Mouse (Mus musculus) myocyte (in vitro differentiated cells): ENCODE results near the gene Tpst2. TPM values are rescaled to one million over a fixed set of nuclear protein-coding genes. Genes with fewer than 3 reads are reported as not detected.

Source experiments
- H3K27me3 ChIP-seq: one replicate; pipeline ENCODE4 v1.6.1; 2011; ENCODE audit not compliant: control insufficient read depth, insufficient read depth, insufficient read length
- H3K36me3 ChIP-seq: one replicate; pipeline ENCODE4 v1.6.1; 2011; ENCODE audit not compliant: control insufficient read depth, insufficient read depth
- H3K4me2 ChIP-seq: one replicate; pipeline ENCODE4 v1.6.1; 2011; ENCODE audit warnings: low read depth, control low read depth
- H3K4me3 ChIP-seq: one replicate; pipeline ENCODE4 v1.5.1; 2011; ENCODE audit warnings: mild to moderate bottlenecking, control low read depth, moderate library complexity
- H3K79me2 ChIP-seq: one replicate; pipeline ENCODE4 v1.6.1; 2011; ENCODE audit not compliant: control insufficient read depth, insufficient read depth
- H3ac ChIP-seq: one replicate; pipeline ENCODE4 v1.6.1; 2011; ENCODE audit not compliant: control insufficient read depth, insufficient read length
- CEBPB ChIP-seq: IDR thresholded peaks from 2 replicates; pipeline ENCODE4 v1.6.1; 2011; ENCODE audit warnings: mild to moderate bottlenecking, moderate library complexity; ENCODE audit not compliant: poor library complexity, insufficient read depth, severe bottlenecking
- E2F4 ChIP-seq: IDR thresholded peaks from one replicate; pipeline ENCODE4 v1.6.1; 2011; ENCODE audit warnings: mild to moderate bottlenecking, control low read depth, moderate library complexity; ENCODE audit not compliant: insufficient read depth
- MAX ChIP-seq: IDR thresholded peaks from one replicate; pipeline ENCODE4 v1.6.1; 2011; ENCODE audit warnings: low read depth, mild to moderate bottlenecking, control low read depth
- MYOD1 ChIP-seq, 3 experiments: IDR thresholded peaks; one replicate each; pipeline ENCODE4 v1.6.1; 2011; ENCODE audit warnings: control low read depth in 2 of 3, low read depth in 2 of 3, mild to moderate bottlenecking in 2 of 3, moderate library complexity in 1 of 3; ENCODE audit not compliant: insufficient read length in 2 of 3, control insufficient read depth in 1 of 3
- MYOG ChIP-seq, 3 experiments: IDR thresholded peaks; one replicate each; pipeline ENCODE4 v1.6.1; 2011; ENCODE audit warnings: control low read depth in 2 of 3, low read depth in 2 of 3, mild to moderate bottlenecking in 2 of 3; ENCODE audit not compliant: insufficient read length in 2 of 3, control insufficient read depth in 1 of 3, insufficient read depth in 1 of 3
- POLR2A ChIP-seq: IDR thresholded peaks from one replicate; pipeline ENCODE4 v1.6.1; 2011; ENCODE audit warnings: low read depth, mild to moderate bottlenecking, control low read depth, moderate library complexity; ENCODE audit not compliant: insufficient read length
- POLR2AphosphoS2 ChIP-seq: IDR thresholded peaks from one replicate; pipeline ENCODE4 v1.6.1; 2011; ENCODE audit warnings: low read depth, control low read depth; ENCODE audit not compliant: insufficient read length
- REST ChIP-seq: IDR thresholded peaks from one replicate; pipeline ENCODE4 v1.6.1; 2011; ENCODE audit warnings: mild to moderate bottlenecking, control low read depth, moderate library complexity; ENCODE audit not compliant: insufficient read depth, insufficient read length
- SRF ChIP-seq: IDR thresholded peaks from one replicate; pipeline ENCODE4 v1.6.1; 2011; ENCODE audit warnings: low read depth; ENCODE audit not compliant: control insufficient read depth, insufficient read length
- TCF12 ChIP-seq: IDR thresholded peaks from one replicate; pipeline ENCODE4 v1.6.1; 2011; ENCODE audit warnings: mild to moderate bottlenecking, control low read depth; ENCODE audit not compliant: poor library complexity, insufficient read depth, severe bottlenecking
- TCF3 ChIP-seq: IDR thresholded peaks from one replicate; pipeline ENCODE4 v1.6.1; 2011; ENCODE audit warnings: low read depth, control low read depth; ENCODE audit not compliant: insufficient read length
- USF1 ChIP-seq: IDR thresholded peaks from one replicate; pipeline ENCODE4 v1.6.1; 2011; ENCODE audit warnings: low read depth, mild to moderate bottlenecking, control low read depth, moderate library complexity
- polyA plus RNA-seq: library from polyadenylated mRNA; unstranded; fragments of >200 nt; fragmentation: generic; extraction: Trizol; gene quantifications from one replicate; pipeline ENCODE4 v1.2.1, GENCODE M21; 2012; ENCODE audit warnings: missing spikeins

Tpst2 gene
- polyA plus RNA-seq, 1 experiment = 94.7 TPM

DNA sequence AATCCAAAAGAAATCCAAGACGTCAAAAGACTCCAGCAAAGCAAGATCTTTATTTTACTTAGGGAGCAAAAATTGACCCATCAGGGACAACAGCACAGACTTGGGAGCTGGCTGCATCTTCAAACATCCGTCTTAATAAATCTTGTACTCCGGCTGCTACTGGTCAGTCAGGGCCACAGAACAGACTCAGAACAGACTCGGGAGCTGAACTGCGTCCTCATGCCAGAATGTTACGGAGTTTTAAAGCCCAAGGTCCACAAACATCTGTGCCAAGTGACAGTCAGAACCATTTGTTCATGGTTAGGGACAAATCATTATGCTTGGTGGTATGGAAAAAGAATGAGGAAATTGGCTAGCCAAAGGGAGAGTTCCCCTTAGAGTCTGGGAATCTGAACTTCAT, 46.8 kb downstream of the Tpst2 start:
- no peaks in the 10 kb centered on the region for H3K36me3 ChIP-seq
- H3K79me2 ChIP-seq = peaks cover 17% of the 10 kb centered on the region
- H3ac ChIP-seq = no peak overlapping the region
- no peak overlapping the region for H3K4me2 ChIP-seq
- H3K4me3 ChIP-seq = no peak overlapping the region
- no peaks in the 10 kb centered on the region for H3K27me3 ChIP-seq
- TF ChIP-seq TCF3 = no peak
- no peak for TF ChIP-seq E2F4
- no peak for TF ChIP-seq POLR2A

DNA sequence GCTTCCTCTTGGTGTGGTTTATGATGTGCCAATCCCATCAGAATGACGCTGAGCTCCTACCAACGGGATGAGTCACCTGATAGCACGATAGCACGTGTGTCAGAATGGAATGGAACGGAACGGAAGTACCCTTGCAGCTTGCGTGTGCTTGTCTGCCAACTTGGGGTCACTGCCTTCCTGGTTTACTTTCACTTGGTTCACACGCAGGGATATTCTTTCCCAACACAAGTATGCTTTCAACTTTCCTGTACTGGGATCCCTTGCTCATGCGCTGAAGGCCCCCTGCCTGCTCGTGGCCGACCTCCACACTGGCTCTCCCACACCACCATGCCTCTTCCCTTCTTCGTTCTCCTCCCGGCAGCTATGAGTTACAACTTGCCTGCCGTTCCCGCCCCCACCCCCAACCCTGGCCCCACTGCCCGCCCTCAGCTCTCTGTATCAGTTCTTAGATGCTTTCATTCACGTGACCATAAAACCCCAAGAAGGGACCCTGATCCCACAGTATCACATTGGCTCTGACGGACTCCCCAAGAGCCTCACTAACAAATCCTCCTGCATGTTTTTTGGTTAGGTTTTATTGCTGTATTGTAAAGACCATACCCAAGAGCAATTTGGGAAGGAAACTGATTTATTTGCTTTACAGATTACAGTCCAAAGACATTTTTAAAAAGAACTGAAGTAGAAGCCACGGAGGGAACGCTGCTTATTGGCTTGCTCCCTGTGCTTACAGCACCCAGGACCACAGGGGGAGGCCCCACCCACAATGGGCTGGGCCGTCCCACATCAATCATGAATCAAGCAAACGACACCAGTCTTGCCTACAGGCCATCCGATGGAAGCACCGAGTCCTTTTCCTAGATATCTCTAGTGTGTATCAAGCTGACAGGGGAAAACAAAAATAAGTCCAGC, 48.4 kb downstream of the Tpst2 start:
- H3K27me3 ChIP-seq = no peaks in the 10 kb centered on the region
- no peak overlapping the region for H3ac ChIP-seq
- peak overlapping the region; percentile 67 for H3K4me3 ChIP-seq
- H3K36me3 ChIP-seq = no peaks in the 10 kb centered on the region
- peaks cover 17% of the 10 kb centered on the region for H3K79me2 ChIP-seq
- H3K4me2 ChIP-seq = peak overlapping the region; percentile 88
- TF ChIP-seq CEBPB (no peak), MYOG (IDR thresholded peaks at IDR 0.05; ENCODE audit: control insufficient read depth in 1 of 3, insufficient read depth in 1 of 3, insufficient read length in 2 of 3, low read depth in 2 of 3) (peak in 1 of 3 experiments; percentile 49), POLR2A (peak; percentile 42), USF1 (peak; percentile 57), SRF (no peak), MAX (peak; percentile 74), MYOD1 (IDR thresholded peaks at IDR 0.05; ENCODE audit: control insufficient read depth in 1 of 3, insufficient read length in 2 of 3, low read depth in 2 of 3) (peak in 1 of 3 experiments; percentile 54), POLR2AphosphoS2 (no peak)

DNA sequence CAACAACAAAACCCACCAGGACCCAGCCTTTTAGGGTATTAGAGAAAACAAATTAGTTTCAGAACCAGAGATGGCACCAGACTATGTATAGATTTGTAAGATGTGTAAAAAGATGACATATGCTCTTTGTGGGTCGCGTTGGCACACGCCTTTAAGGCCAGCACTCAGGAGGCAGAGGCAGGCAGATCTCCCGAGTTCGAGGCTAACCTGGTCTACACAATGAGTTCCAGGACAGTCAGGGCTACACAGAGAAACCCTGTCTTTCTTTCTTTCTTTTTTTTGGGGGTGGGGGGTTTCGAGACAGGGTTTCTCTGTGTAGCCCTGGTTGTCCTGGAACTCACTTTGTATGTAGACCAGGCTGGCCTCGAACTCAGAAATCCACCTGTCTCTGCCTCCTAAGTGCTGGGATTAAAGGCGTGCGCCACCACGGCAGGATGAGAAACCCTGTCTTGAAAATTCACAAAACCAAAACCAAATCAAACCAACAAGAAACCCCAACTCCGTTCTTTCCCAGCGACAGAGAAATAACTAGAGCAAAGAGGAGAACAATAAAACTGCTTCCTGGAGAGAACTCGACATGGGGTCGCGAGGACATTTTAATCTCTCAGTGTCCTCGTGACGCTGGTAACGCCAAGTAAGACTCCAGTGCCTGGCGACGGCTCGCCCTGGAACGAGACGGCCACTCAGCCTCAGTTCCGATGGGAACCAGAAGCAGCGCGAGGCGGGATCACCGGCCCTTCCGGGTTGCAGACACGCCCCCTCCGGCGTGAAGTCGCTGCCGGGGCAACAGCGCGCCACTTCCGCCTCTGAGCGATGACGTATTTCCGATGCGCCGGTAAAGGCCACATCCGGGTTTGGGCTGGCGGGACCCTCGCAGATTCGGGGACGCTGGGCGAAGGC, 49.3 kb downstream of the Tpst2 start, which contains the start of gene Tfip11:
Gene Tfip11, plus strand, starts transcription at position 813 of the 900 bp plus-strand sequence.
- Histone ChIP-seq H3K27me3 (no peaks in the 10 kb centered on the region), H3K4me2 (peak within 1 kb of the TSS; percentile 88), H3K79me2 (peaks cover 17% of the 10 kb centered on the region), H3K36me3 (peaks cover 5% of the 10 kb centered on the region), H3ac (peak within 1 kb of the TSS; percentile 91), H3K4me3 (peak within 1 kb of the TSS; percentile 67)
- no peak for TF ChIP-seq E2F4
- TF ChIP-seq POLR2A = peak; percentile 85
- TF ChIP-seq TCF12 = no peak
- peak; percentile 80 for TF ChIP-seq SRF
- no peak for TF ChIP-seq CEBPB
- peak in 1 of 3 experiments; percentile 2 for TF ChIP-seq MYOG (IDR thresholded peaks at IDR 0.05; ENCODE audit: control insufficient read depth in 1 of 3, insufficient read depth in 1 of 3, insufficient read length in 2 of 3, low read depth in 2 of 3)
- TF ChIP-seq POLR2AphosphoS2 = peak; percentile 73

DNA sequence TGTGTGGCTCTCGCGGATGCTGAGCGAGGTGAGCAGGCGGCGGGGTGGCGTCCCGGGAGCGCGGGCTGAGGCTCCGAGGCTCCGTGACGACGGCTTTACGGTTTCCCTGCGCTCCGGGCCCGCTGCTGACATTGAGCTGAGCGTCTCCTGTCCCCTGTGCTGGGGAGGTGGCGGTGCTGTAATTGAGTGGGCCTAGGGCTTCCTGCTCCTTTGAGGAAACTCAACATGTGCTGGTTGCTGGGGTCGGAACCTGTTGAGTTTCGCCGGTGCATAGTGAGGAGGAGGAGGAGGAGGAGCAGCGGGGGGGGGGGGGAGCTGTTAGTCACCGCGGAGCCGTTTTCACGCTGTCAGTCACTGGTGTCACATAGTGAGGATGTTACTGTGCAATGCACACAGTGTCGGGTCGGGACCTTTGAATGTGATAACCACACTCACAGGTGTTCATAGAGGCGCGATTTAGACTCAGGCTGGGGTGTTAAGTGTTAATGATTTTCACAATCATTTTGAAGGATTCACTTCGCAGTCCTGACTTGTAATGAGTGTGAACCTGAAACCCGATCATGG, 50.0 kb downstream of the Tpst2 start:
- TF ChIP-seq TCF12 (no peak), USF1 (no peak), POLR2A (no peak), REST (no peak), POLR2AphosphoS2 (no peak), MAX (no peak), CEBPB (no peak)
- peaks cover 11% of the 10 kb centered on the region for H3K36me3 ChIP-seq
- H3ac ChIP-seq = peak overlapping the region; percentile 91
- peak overlapping the region; percentile 69 for H3K4me2 ChIP-seq
- H3K27me3 ChIP-seq = no peaks in the 10 kb centered on the region
- peaks cover 17% of the 10 kb centered on the region for H3K79me2 ChIP-seq
- H3K4me3 ChIP-seq = peak overlapping the region; percentile 67

DNA sequence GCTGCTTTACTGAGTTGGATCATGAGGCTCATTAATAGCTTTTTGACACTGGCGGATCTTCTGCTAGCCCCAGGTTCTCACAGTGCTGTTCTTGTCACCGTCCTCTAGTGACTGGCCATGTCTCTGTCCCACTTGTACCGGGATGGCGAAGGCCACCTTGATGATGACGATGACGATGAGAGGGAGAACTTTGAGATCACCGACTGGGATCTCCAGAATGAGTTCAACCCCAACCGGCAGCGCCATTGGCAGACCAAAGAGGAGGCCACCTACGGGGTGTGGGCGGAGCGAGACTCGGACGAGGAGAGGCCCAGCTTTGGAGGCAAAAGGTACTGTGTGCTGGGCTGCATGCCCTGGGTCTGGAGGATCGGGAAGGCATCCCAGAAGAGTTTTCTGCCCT, 51.4 kb downstream of the Tpst2 start:
- no peak overlapping the region for H3K4me2 ChIP-seq
- TF ChIP-seq MYOD1 (IDR thresholded peaks at IDR 0.05; ENCODE audit: control insufficient read depth in 1 of 3, insufficient read length in 2 of 3, low read depth in 2 of 3) (no peak), POLR2A (no peak), CEBPB (no peak), REST (no peak), TCF12 (no peak), USF1 (no peak), MAX (no peak), POLR2AphosphoS2 (no peak), MYOG (IDR thresholded peaks at IDR 0.05; ENCODE audit: control insufficient read depth in 1 of 3, insufficient read depth in 1 of 3, insufficient read length in 2 of 3, low read depth in 2 of 3) (no peak), SRF (no peak), E2F4 (no peak)
- peaks cover 17% of the 10 kb centered on the region for H3K79me2 ChIP-seq
- H3ac ChIP-seq = no peak overlapping the region
- H3K4me3 ChIP-seq = no peak overlapping the region
- peaks cover 17% of the 10 kb centered on the region for H3K36me3 ChIP-seq
- no peaks in the 10 kb centered on the region for H3K27me3 ChIP-seq
